Mouse (Mus musculus) gastrocnemius, postnatal 25 days (tissue): ENCODE data around the gene Tlk2. TPM values are rescaled to one million over a fixed set of nuclear protein-coding genes. Genes with fewer than 3 reads are reported as not detected.
A peak's percentile ranks its signal among the peaks of the same experiment; 100 is the strongest.

ENCODE experiments used
- DNase-seq: peaks from one replicate; pipeline ENCODE4 v3.0.0; 2022
- total RNA-seq, 2 experiments: library from RNA; stranded (reverse); gene quantifications; 1 replicate in 1 of 2; 2 replicates in 1 of 2; pipeline ENCODE4 v1.2.3; 2021

Gene Tlk2
- total RNA-seq, 2 experiments from 2014 or later = 33.8 to 35.8 TPM

GRCm38 (mm10) chr11:105312972-105313632 is 134.5 kb downstream of the Tlk2 start:
- DNase-seq = peak; percentile 74

GRCm38 (mm10) chr11:105313633-105314014 is 135.0 kb downstream of the Tlk2 start:
- DNase-seq = no peak

- no peak for DNase-seq
Measured at GRCm38 (mm10) chr11:105315296-105315695, 136.7 kb downstream of the Tlk2 start.

DNA sequence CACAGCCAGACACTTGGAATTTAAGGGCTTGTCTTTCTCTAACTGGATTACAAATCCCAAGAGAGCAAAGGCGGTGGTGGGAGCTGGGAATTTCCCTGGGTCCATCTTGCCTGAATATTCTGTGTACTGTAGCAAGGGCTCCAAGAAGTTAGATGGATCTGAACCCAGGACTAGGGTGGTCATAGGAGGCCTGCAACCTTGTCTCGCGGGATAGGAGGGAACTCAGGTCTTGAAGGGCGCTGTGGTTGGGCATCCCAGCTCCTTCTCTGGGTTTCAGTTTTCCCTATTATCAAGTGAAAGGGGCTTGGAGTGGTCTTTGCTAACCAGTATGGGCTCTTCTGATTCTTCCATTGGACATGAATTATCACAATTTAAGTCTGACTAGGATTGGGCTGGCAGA is 137.5 kb downstream of the Tlk2 start:
- DNase-seq = no peak

DNA sequence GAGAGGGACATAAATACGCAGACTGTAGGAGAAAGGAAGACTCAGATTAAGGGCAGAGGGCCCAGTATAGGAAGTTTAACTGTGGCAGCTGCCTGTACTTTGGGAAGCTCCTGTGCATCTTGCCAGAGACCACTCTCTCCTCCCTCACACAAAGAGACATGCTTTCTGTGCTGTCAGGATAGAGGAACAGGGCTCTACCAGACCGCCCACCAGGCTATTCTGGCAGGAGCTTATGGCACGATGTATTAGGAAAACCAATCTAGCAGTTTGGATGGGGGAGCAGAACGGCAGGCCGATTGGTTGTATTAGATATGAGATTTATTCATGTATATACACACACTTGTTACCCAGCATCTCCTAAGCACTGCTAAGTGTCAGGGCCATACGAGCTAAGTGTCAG is 139.2 kb downstream of the Tlk2 start:
- no peak for DNase-seq

DNA sequence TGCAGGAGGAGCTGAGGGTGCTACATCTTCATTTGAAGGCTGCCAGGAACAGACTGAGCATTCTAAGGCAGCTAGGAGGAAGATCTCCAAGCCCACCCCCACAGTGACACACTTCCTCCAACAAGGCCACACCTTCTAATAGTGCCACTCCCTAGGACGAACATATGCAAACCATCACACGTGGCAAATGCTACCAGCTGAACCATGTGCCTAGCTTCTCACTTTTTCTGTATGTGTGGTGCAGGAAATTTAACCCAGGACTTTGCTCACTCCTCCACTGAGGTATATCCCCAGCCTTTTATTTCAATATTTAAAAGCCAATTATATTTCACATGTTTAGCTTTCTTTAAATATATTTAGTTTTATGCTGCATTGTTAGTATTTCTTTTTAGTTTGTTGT is 142.5 kb downstream of the Tlk2 start:
- no peak for DNase-seq

GRCm38 (mm10) chr11:105323530-105323929 is 144.9 kb downstream of the Tlk2 start:
- DNase-seq = no peak

- DNase-seq = no peak
Measured at GRCm38 (mm10) chr11:105327101-105327500, 148.5 kb downstream of the Tlk2 start.

- no peak for DNase-seq
Measured at GRCm38 (mm10) chr11:105329962-105330361, 151.4 kb downstream of the Tlk2 start.

GRCm38 (mm10) chr11:105331129-105331528 is 152.5 kb downstream of the Tlk2 start:
- no peak for DNase-seq

- DNase-seq = peak; percentile 61
Measured at GRCm38 (mm10) chr11:105331732-105332131, 153.1 kb downstream of the Tlk2 start.

GRCm38 (mm10) chr11:105332468-105332867 is 153.9 kb downstream of the Tlk2 start:
- DNase-seq = no peak

Other genes starting within 250 kb of the Tlk2 start
- gene Efcab3, start 115.2 kb upstream of the Tlk2 start, total RNA-seq = not detected
- 1 to 10 TPM; 6.7 to 6.8 TPM for gene Mettl2, start 52.4 kb upstream of the Tlk2 start, total RNA-seq
- not detected for gene Gm10842, start 31.9 kb upstream of the Tlk2 start, total RNA-seq
- 10 to 100 TPM; 16.5 to 18.6 TPM for gene Mrc2, start 113.8 kb downstream of the Tlk2 start, total RNA-seq